In the genomic region with DNA sequence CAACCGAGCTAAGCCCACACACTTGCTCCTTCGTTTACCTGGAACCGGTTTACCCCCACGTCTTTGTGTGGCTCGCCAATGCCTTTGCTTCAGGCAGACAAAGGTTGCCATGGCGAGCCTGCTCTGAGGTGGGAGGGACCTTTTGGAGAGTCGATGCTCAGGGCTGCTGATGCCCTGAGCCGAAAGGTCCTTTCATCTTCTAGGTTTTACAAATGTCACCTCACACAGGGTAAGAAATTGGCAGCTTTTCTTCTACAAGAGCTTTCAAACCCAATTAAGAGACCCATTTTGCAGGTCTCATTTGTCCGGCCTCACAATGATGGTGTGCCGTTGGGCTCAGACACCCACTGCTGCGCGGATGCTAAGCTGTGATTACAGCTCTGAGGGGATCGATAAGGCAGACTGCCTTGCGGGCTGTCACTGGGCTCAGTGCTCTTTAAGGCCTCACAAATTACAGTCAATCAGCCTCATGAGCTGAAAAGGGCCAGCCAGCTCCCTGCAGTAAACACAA, we compare ENCODE assay signal across 8 mouse cellular contexts. TPM values are rescaled to one million over a fixed set of nuclear protein-coding genes. Genes with fewer than 3 reads are reported as not detected.
A peak's percentile ranks its signal among the peaks of the same experiment; 100 is the strongest.
DNase-seq lines count a peak whose midpoint lies in the region; ATAC-seq and TF ChIP-seq lines count a peak whose summit lies in the region.

No protein-coding gene starts in this region.

- H3K4me3 ChIP-seq in lung, embryonic 14.5 days (ENCODE audit: low read depth, low read length): no peak overlapping the region
- H3K4me3 ChIP-seq in embryonic facial prominence, embryonic 10.5 days: peak overlapping the region; percentile 33
- H3K4me3 ChIP-seq in limb, embryonic 10.5 days: peak overlapping the region; percentile 32

- H3K4me1 ChIP-seq in lung, embryonic 14.5 days (ENCODE audit: insufficient read depth): peaks cover 22% of the 10 kb centered on the region
- H3K4me1 ChIP-seq in embryonic facial prominence, embryonic 10.5 days: peaks cover 41% of the 10 kb centered on the region
- H3K4me1 ChIP-seq in limb, embryonic 10.5 days: peaks cover 25% of the 10 kb centered on the region

- TF ChIP-seq CTCF in lung, embryonic 14.5 days (IDR thresholded peaks at IDR 0.05; ENCODE audit: low read depth): no peak

- H3K36me3 ChIP-seq in lung, embryonic 14.5 days (ENCODE audit: insufficient read depth): no peaks in the 10 kb centered on the region
- no peaks in the 10 kb centered on the region for H3K36me3 ChIP-seq in embryonic facial prominence, embryonic 10.5 days (replicated peaks)
- no peaks in the 10 kb centered on the region for H3K36me3 ChIP-seq in limb, embryonic 10.5 days

- H3K27me3 ChIP-seq in lung, embryonic 14.5 days (ENCODE audit: insufficient read depth, low read length): no peaks in the 10 kb centered on the region
- no peaks in the 10 kb centered on the region for H3K27me3 ChIP-seq in embryonic facial prominence, embryonic 10.5 days (replicated peaks; ENCODE audit: low read depth, poor library complexity, severe bottlenecking)
- H3K27me3 ChIP-seq in limb, embryonic 10.5 days (ENCODE audit: low read depth, poor library complexity, severe bottlenecking): no peaks in the 10 kb centered on the region

- H3K4me2 ChIP-seq in lung, embryonic 14.5 days: 0 out of 2 replicates have a peak overlapping the region, but pooled peaks have one; percentile 0

- no peak overlapping the region for H3K9ac ChIP-seq in lung, embryonic 14.5 days

- H3K27ac ChIP-seq in lung, embryonic 14.5 days (ENCODE audit: low read depth): peak overlapping the region; percentile 58
- H3K27ac ChIP-seq in embryonic facial prominence, embryonic 10.5 days (replicated peaks): peak overlapping the region; percentile 87
- H3K27ac ChIP-seq in limb, embryonic 10.5 days: peak overlapping the region; percentile 86

- no peaks in the 10 kb centered on the region for H3K9me3 ChIP-seq in lung, embryonic 14.5 days (ENCODE audit: low read depth, low read length)
- H3K9me3 ChIP-seq in embryonic facial prominence, embryonic 10.5 days: no peaks in the 10 kb centered on the region
- no peaks in the 10 kb centered on the region for H3K9me3 ChIP-seq in limb, embryonic 10.5 days (replicated peaks)

- peak; percentile 65 for DNase-seq in lung, embryonic 14.5 days
- DNase-seq in lung, postnatal 4 days: no peak
- peak; percentile 82 for DNase-seq in embryonic facial prominence, embryonic 10.5 days (ENCODE audit: low spot score)
- peak; percentile 66 for DNase-seq in limb, embryonic 10.5 days (ENCODE audit: low spot score)
- peak; percentile 74 for DNase-seq in retina, embryonic 14.5 days (ENCODE audit: low spot score)
- DNase-seq in gastrocnemius, postnatal 25 days: no peak
- DNase-seq in layer of hippocampus, postnatal 25 days (ENCODE audit: extremely low spot score in 1 of 2, low spot score in 1 of 2): no peak
- DNase-seq in layer of hippocampus, adult 8-10 months (ENCODE audit: low spot score in 2 of 2): no peak

- 20% methylated on average over 14 of the region's 14 CpGs for WGBS in lung, embryonic 14.5 days
- WGBS in embryonic facial prominence, embryonic 10.5 days: 8% methylated on average over 14 of the region's 14 CpGs
- WGBS in limb, embryonic 10.5 days: 3% methylated on average over 14 of the region's 14 CpGs

- peak; percentile 34 for ATAC-seq in lung, embryonic 14.5 days (ENCODE audit: insufficient read depth)

RNA-seq across cellular contexts. Expression of a gene that starts 29.9 kb away (rescaled TPM):
- 13.1 and 13.4 TPM in 2 replicates for polyA plus RNA-seq in lung, embryonic 14.5 days (2014; fragmentation: Nextera tagmentation; extraction: Ambion mirVana)
- 6.9 and 8.8 TPM in 2 replicates for polyA plus RNA-seq in embryonic facial prominence, embryonic 10.5 days (2016; fragmentation: Nextera tagmentation; extraction: Ambion mirVana)
- polyA plus RNA-seq in limb, embryonic 10.5 days (2016; fragmentation: Nextera tagmentation; extraction: Ambion mirVana): 5.5 and 6.2 TPM in 2 replicates
- 1 to 10 TPM in 1 of 2 experiments, under 1 TPM in 1; 0.94 to 2.5 TPM for total RNA-seq in gastrocnemius, postnatal 25 days (2021)
- total RNA-seq in layer of hippocampus, postnatal 25 days (2021): 10 to 100 TPM; 11.8 to 12.2 TPM
- total RNA-seq in layer of hippocampus, adult 8-10 months (2022): 10 to 100 TPM in 2 of 4 experiments, 1 to 10 TPM in 2; 7.4 to 11.0 (median 9.1) TPM

RNA-seq across cellular contexts. Expression of a gene that starts 59.3 kb away (rescaled TPM):
- polyA plus RNA-seq in lung, embryonic 14.5 days (2014; fragmentation: Nextera tagmentation; extraction: Ambion mirVana): 97.5 and 102 TPM in 2 replicates
- polyA plus RNA-seq in embryonic facial prominence, embryonic 10.5 days (2016; fragmentation: Nextera tagmentation; extraction: Ambion mirVana): 105 and 112 TPM in 2 replicates
- polyA plus RNA-seq in limb, embryonic 10.5 days (2016; fragmentation: Nextera tagmentation; extraction: Ambion mirVana): 101 and 110 TPM in 2 replicates
- under 1 TPM; 0.51 to 0.54 TPM for total RNA-seq in gastrocnemius, postnatal 25 days (2021)
- 1 to 10 TPM; 1.1 to 2.6 TPM for total RNA-seq in layer of hippocampus, postnatal 25 days (2021)
- total RNA-seq in layer of hippocampus, adult 8-10 months (2022): under 1 TPM; 0.35 to 0.89 (median 0.76) TPM

Comparison
In these comparisons a context has a peak if more than half of its experiments do, and no peak if none do; other contexts are left out.
1. DNase-seq: peak in lung, embryonic 14.5 days (single experiment), embryonic facial prominence, embryonic 10.5 days (single experiment), limb, embryonic 10.5 days (single experiment) and retina, embryonic 14.5 days (single experiment); none in lung, postnatal 4 days (0 of 2), gastrocnemius, postnatal 25 days (single experiment), layer of hippocampus, postnatal 25 days (0 of 2) and layer of hippocampus, adult 8-10 months (0 of 2).
2. Peak in every context shown above with its lines, with median percentiles within 50 percentile points of each other: H3K27ac ChIP-seq.